In genomic region chr12:28912351-28912936, GRCm38 (mm10) we compare ENCODE assay signal across 12 mouse cellular contexts.
DNase-seq lines count a peak whose midpoint lies in the region; ATAC-seq lines count a peak whose summit lies in the region.
"Had no signal": no experiment of that assay in that cellular context is flagged by ENCODE, and none has a peak within 500 bp of the region (broad histone marks: within the 10 kb centered on the region; RNA-seq: fewer than 3 reads in every experiment).

No protein-coding gene starts in this region.

- H3K4me2 ChIP-seq in limb, embryonic 13.5 days (replicated peaks) = 0 out of 2 replicates have a peak overlapping the region, but pooled peaks have one; percentile 3
- H3K4me2 ChIP-seq in neural tube, embryonic 15.5 days = no peak overlapping the region
- H3K4me2 ChIP-seq: limb, embryonic 15.5 days had no signal

- H3K27ac ChIP-seq in limb, embryonic 13.5 days = no peak overlapping the region
- peak overlapping the region; percentile 75 for H3K27ac ChIP-seq in neural tube, embryonic 15.5 days (replicated peaks)
- H3K27ac ChIP-seq: limb, embryonic 15.5 days had no signal

- peaks cover 16% of the 10 kb centered on the region for H3K4me1 ChIP-seq in limb, embryonic 13.5 days
- peaks cover 32% of the 10 kb centered on the region for H3K4me1 ChIP-seq in neural tube, embryonic 15.5 days

- 48% methylated on average over 18 of the region's 18 CpGs for WGBS in limb, embryonic 13.5 days
- 37% methylated on average over 18 of the region's 18 CpGs for WGBS in neural tube, embryonic 15.5 days

- no peak overlapping the region for H3K9ac ChIP-seq in limb, embryonic 13.5 days
- H3K9ac ChIP-seq in neural tube, embryonic 15.5 days (replicated peaks) = no peak overlapping the region
- H3K9ac ChIP-seq: limb, embryonic 15.5 days had no signal

- H3K4me3 ChIP-seq in limb, embryonic 13.5 days = no peak overlapping the region
- no peak overlapping the region for H3K4me3 ChIP-seq in neural tube, embryonic 15.5 days (replicated peaks)
- H3K4me3 ChIP-seq: limb, embryonic 15.5 days had no signal

- no peaks in the 10 kb centered on the region for H3K36me3 ChIP-seq in limb, embryonic 13.5 days
- H3K36me3 ChIP-seq in neural tube, embryonic 15.5 days = no peaks in the 10 kb centered on the region
- H3K36me3 ChIP-seq: limb, embryonic 15.5 days had no signal

- no peaks in the 10 kb centered on the region for H3K9me3 ChIP-seq in limb, embryonic 13.5 days
- H3K9me3 ChIP-seq in neural tube, embryonic 15.5 days (replicated peaks) = no peaks in the 10 kb centered on the region
- H3K9me3 ChIP-seq: limb, embryonic 15.5 days had no signal

- H3K27me3 ChIP-seq in limb, embryonic 13.5 days = no peaks in the 10 kb centered on the region
- no peaks in the 10 kb centered on the region for H3K27me3 ChIP-seq in neural tube, embryonic 15.5 days (replicated peaks)
- H3K27me3 ChIP-seq: limb, embryonic 15.5 days had no signal

- 0 out of 2 replicates have a peak, but pooled peaks have one; percentile 48 for ATAC-seq in limb, embryonic 13.5 days (ENCODE audit: low FRiP score, low read depth)
- ATAC-seq in neural tube, embryonic 15.5 days (ENCODE audit: low FRiP score) = peak; percentile 63

- DNase-seq in embryo, embryonic 11 days = peak; percentile 47
- no peak for DNase-seq in embryo, embryonic 10.5 days (ENCODE audit: low spot score)
- DNase-seq in retina, postnatal 1 day = peak; percentile 32
- no peak for DNase-seq in retina, embryonic 14.5 days (ENCODE audit: low spot score)
- DNase-seq in layer of hippocampus, adult 18-20 months (ENCODE audit: low spot score in 2 of 2) = no peak
- no peak for DNase-seq in thymus, postnatal 25 days
- DNase-seq: adrenal gland, postnatal 25 days; cerebellum, adult 11-12 months; lung, postnatal 14 days had no signal

Comparison
In these comparisons a context has a peak if more than half of its experiments do, and no peak if none do; other contexts are left out.
1. DNase-seq: peak in embryo, embryonic 11 days (single experiment) and retina, postnatal 1 day (single experiment); none in embryo, embryonic 10.5 days (single experiment), retina, embryonic 14.5 days (single experiment), layer of hippocampus, adult 18-20 months (0 of 2) and thymus, postnatal 25 days (single experiment).